Mouse (Mus musculus) hindbrain, embryonic 11.5 days (tissue): ENCODE measurements around the gene Twistnb. TPM values are rescaled to one million over a fixed set of nuclear protein-coding genes. Genes with fewer than 3 reads are reported as not detected.

ENCODE experiments used
- ATAC-seq: fragments of 200-750 bp; cut with Nextera tagmentation; 2 replicates; pipeline ENCODE4 v1.8.0; 2017; ENCODE audit warnings: mild to moderate bottlenecking, moderate TSS enrichment, moderate library complexity; ENCODE audit not compliant: low FRiP score
- DNase-seq: peaks from one replicate; pipeline ENCODE4 v3.0.0-alpha.2; 2015; ENCODE audit warnings: low spot score
- H3K27ac ChIP-seq: fragments of 300-500 bp; sonication (generic); 2 replicates; pipeline ENCODE4 v1.5.1; 2014; ENCODE audit warnings: mild to moderate bottlenecking, low read depth, low read length
- H3K27me3 ChIP-seq: fragments of 300-500 bp; sonication (generic); 2 replicates; pipeline ENCODE4 v1.6.1; 2014; ENCODE audit warnings: mild to moderate bottlenecking, low read length, moderate library complexity, mixed read lengths; ENCODE audit not compliant: control insufficient read depth, insufficient read depth
- H3K36me3 ChIP-seq: fragments of 300-500 bp; sonication (generic); 2 replicates; pipeline ENCODE4 v1.6.1; 2014; ENCODE audit warnings: mild to moderate bottlenecking, low read length, moderate library complexity, mixed read lengths; ENCODE audit not compliant: control insufficient read depth, insufficient read depth
- H3K4me1 ChIP-seq: fragments of 300-500 bp; sonication (generic); replicated peaks from 2 replicates; pipeline ENCODE4 v1.6.1; 2014; ENCODE audit warnings: low read length, mixed read lengths; ENCODE audit not compliant: control insufficient read depth, insufficient read depth
- H3K4me2 ChIP-seq: fragments of 300-500 bp; sonication (generic); replicated peaks from 2 replicates; pipeline ENCODE4 v1.6.1; 2014; ENCODE audit warnings: mild to moderate bottlenecking, low read depth, low read length
- H3K4me3 ChIP-seq: fragments of 300-500 bp; sonication (generic); 2 replicates; pipeline ENCODE4 v1.5.1; 2014; ENCODE audit warnings: low read depth, low read length
- H3K9ac ChIP-seq: fragments of 300-500 bp; sonication (generic); 2 replicates; pipeline ENCODE4 v1.6.1; 2014; ENCODE audit warnings: low read depth, low read length
- H3K9me3 ChIP-seq: fragments of 300-500 bp; sonication (generic); 2 replicates; pipeline ENCODE4 v1.6.1; 2016; ENCODE audit warnings: low read length; ENCODE audit not compliant: control insufficient read depth
- WGBS: fragments of 180-500 bp; shearing (Covaris S2); extraction: QIAGEN DNeasy Blood & Tissue Kit; methylation state at CpG from one replicate; pipeline ENCODE4 v1.1.7; 2014; 5-methylcytosine and 5-hydroxymethylcytosine counted together
- polyA plus RNA-seq: library from polyadenylated mRNA; unstranded; fragments of >200 nt; fragmentation: Nextera tagmentation; extraction: Ambion mirVana; gene quantifications from 2 replicates; pipeline ENCODE4 v1.2.1, GENCODE M21; 2014

Twistnb gene
- polyA plus RNA-seq, 1 experiment from 2014 or later = 47.5 TPM

- Histone ChIP-seq H3K9me3 (no peaks in the 10 kb centered on the region), H3K27ac (no peak overlapping the region), H3K4me2 (no peak overlapping the region), H3K4me1 (no peaks in the 10 kb centered on the region), H3K27me3 (no peaks in the 10 kb centered on the region), H3K36me3 (no peaks in the 10 kb centered on the region), H3K9ac (no peak overlapping the region), H3K4me3 (no peak overlapping the region)
- WGBS = 83% methylated on average over 2 of the region's 2 CpGs
- ATAC-seq = no peak
- DNase-seq = no peak
Measured at GRCm38 (mm10) chr12:33482931-33483330, 53.5 kb downstream of the Twistnb start.

Other genes with a start within 250 kb of the Twistnb start
- gene Efcab10, start 34.8 kb upstream of the Twistnb start, polyA plus RNA-seq = 2.1 and 2.3 TPM in 2 replicates